Comparison of ENCODE assay signal across 10 mouse cellular contexts in genomic region chr3:32059888-32060656, GRCm38 (mm10).
DNase-seq lines count a peak whose midpoint lies in the region; ATAC-seq and TF ChIP-seq lines count a peak whose summit lies in the region.
"Had no signal": no experiment of that assay in that cellular context is flagged by ENCODE, and none has a peak within 500 bp of the region (broad histone marks: within the 10 kb centered on the region; RNA-seq: fewer than 3 reads in every experiment).

No protein-coding gene starts in this region.

- H3K9ac ChIP-seq in embryonic facial prominence, embryonic 11.5 days (replicated peaks; ENCODE audit: low read length): no peak overlapping the region
- H3K9ac ChIP-seq in neural tube, embryonic 15.5 days (replicated peaks): no peak overlapping the region
- H3K9ac ChIP-seq: liver, embryonic 14.5 days had no signal

- H3K4me2 ChIP-seq in embryonic facial prominence, embryonic 11.5 days (ENCODE audit: low read depth, low read length): no peak overlapping the region
- H3K4me2 ChIP-seq in neural tube, embryonic 15.5 days: no peak overlapping the region

- ATAC-seq in embryonic facial prominence, embryonic 11.5 days (replicated peaks; ENCODE audit: insufficient number of reproducible peaks, low FRiP score, low TSS enrichment, low read depth): no peak
- ATAC-seq in neural tube, embryonic 15.5 days (ENCODE audit: low FRiP score): peak; percentile 72; the same call in 1 of the 2 replicates

- no peaks in the 10 kb centered on the region for H3K27me3 ChIP-seq in embryonic facial prominence, embryonic 11.5 days (ENCODE audit: control insufficient read depth, insufficient read depth, low read length)
- no peaks in the 10 kb centered on the region for H3K27me3 ChIP-seq in embryonic facial prominence, embryonic 10.5 days (replicated peaks; ENCODE audit: low read depth, poor library complexity, severe bottlenecking)
- H3K27me3 ChIP-seq in neural tube, embryonic 15.5 days (replicated peaks): no peaks in the 10 kb centered on the region
- H3K27me3 ChIP-seq in kidney, adult 2 months (replicated peaks; ENCODE audit: control insufficient read depth, insufficient read depth, low read length): no peaks in the 10 kb centered on the region

- no peak overlapping the region for H3K4me3 ChIP-seq in embryonic facial prominence, embryonic 11.5 days (ENCODE audit: low read depth, low read length)
- H3K4me3 ChIP-seq in embryonic facial prominence, embryonic 10.5 days: no peak overlapping the region
- no peak overlapping the region for H3K4me3 ChIP-seq in neural tube, embryonic 15.5 days (replicated peaks)
- H3K4me3 ChIP-seq in kidney, adult 2 months (ENCODE audit: insufficient read depth, low read depth, low read length): no peak overlapping the region

- no peaks in the 10 kb centered on the region for H3K4me1 ChIP-seq in embryonic facial prominence, embryonic 11.5 days (ENCODE audit: control insufficient read depth, insufficient read depth, low read length)
- peaks cover 19% of the 10 kb centered on the region for H3K4me1 ChIP-seq in embryonic facial prominence, embryonic 10.5 days
- H3K4me1 ChIP-seq in neural tube, embryonic 15.5 days: peaks cover 16% of the 10 kb centered on the region
- H3K4me1 ChIP-seq in kidney, adult 2 months (ENCODE audit: control insufficient read depth, insufficient read depth, low read length): no peaks in the 10 kb centered on the region

- no peaks in the 10 kb centered on the region for H3K9me3 ChIP-seq in embryonic facial prominence, embryonic 11.5 days (replicated peaks; ENCODE audit: control insufficient read depth, low read length)
- no peaks in the 10 kb centered on the region for H3K9me3 ChIP-seq in embryonic facial prominence, embryonic 10.5 days
- H3K9me3 ChIP-seq in neural tube, embryonic 15.5 days (replicated peaks): no peaks in the 10 kb centered on the region

- intact Hi-C loops in left cerebral cortex, postnatal 25 days (cut with DNase I): no loop called here

- H3K27ac ChIP-seq in embryonic facial prominence, embryonic 11.5 days (replicated peaks; ENCODE audit: low read depth, low read length): no peak overlapping the region
- no peak overlapping the region for H3K27ac ChIP-seq in embryonic facial prominence, embryonic 10.5 days (replicated peaks)
- H3K27ac ChIP-seq in neural tube, embryonic 15.5 days (replicated peaks): no peak overlapping the region
- no peak overlapping the region for H3K27ac ChIP-seq in kidney, adult 2 months (ENCODE audit: insufficient read depth, low read depth, low read length)
- H3K27ac ChIP-seq: liver, embryonic 14.5 days had no signal

- 60% methylated on average over 10 of the region's 10 CpGs for WGBS in embryonic facial prominence, embryonic 11.5 days
- WGBS in embryonic facial prominence, embryonic 10.5 days: 60% methylated on average over 10 of the region's 10 CpGs
- WGBS in neural tube, embryonic 15.5 days: 49% methylated on average over 10 of the region's 10 CpGs
- WGBS in kidney, adult 2 months: 55% methylated on average over 10 of the region's 10 CpGs

- DNase-seq in embryonic facial prominence, embryonic 11.5 days (ENCODE audit: low spot score): peak; percentile 60
- no peak for DNase-seq in embryonic facial prominence, embryonic 10.5 days (ENCODE audit: low spot score)
- peak; percentile 20 for DNase-seq in retina, embryonic 14.5 days (ENCODE audit: low spot score)
- no peak for DNase-seq in retina, postnatal 1 day
- DNase-seq in left cerebral cortex, postnatal 25 days (ENCODE audit: low spot score in 2 of 2): peak; percentile 48 to 82
- DNase-seq in kidney, adult 2 months: no peak
- DNase-seq in heart, postnatal 4 days: no peak
- DNase-seq: kidney, adult 18-20 months had no signal

- no peak for TF ChIP-seq CTCF in kidney, adult 2 months (conservative IDR thresholded peaks at IDR 0.05; ENCODE audit: insufficient read depth, insufficient read length, low read depth, low read length)

- no peak for TF ChIP-seq POLR2A in kidney, adult 2 months (IDR thresholded peaks at IDR 0.05; ENCODE audit: low read depth, low read length)

- H3K36me3 ChIP-seq in embryonic facial prominence, embryonic 11.5 days (replicated peaks; ENCODE audit: control insufficient read depth, insufficient read depth, low read depth, low read length): no peaks in the 10 kb centered on the region
- H3K36me3 ChIP-seq in embryonic facial prominence, embryonic 10.5 days (replicated peaks): no peaks in the 10 kb centered on the region
- H3K36me3 ChIP-seq in neural tube, embryonic 15.5 days: no peaks in the 10 kb centered on the region
- H3K36me3 ChIP-seq in kidney, adult 2 months (ENCODE audit: control insufficient read depth, insufficient read depth, low read length): no peaks in the 10 kb centered on the region

Comparison
In these comparisons a context has a peak if more than half of its experiments do, and no peak if none do; other contexts are left out.
1. DNase-seq: peak in embryonic facial prominence, embryonic 11.5 days (single experiment), retina, embryonic 14.5 days (single experiment) and left cerebral cortex, postnatal 25 days (2 of 2); none in embryonic facial prominence, embryonic 10.5 days (single experiment), retina, postnatal 1 day (single experiment), kidney, adult 2 months (single experiment) and heart, postnatal 4 days (single experiment).